Mouse (Mus musculus) c-Kit-positive CD71-positive TER-119-positive erythroid progenitor cells, embryonic 14.5 days (primary cell): ENCODE data around the gene Smim6.

Experiments used
- DNase-seq: peaks from one replicate; pipeline ENCODE4 v3.0.0-alpha.2; 2013; ENCODE audit warnings: low spot score

Gene Smim6

GRCm38 (mm10) chr11:115900561-115901337 is 11.1 kb upstream of the Smim6 start:
- DNase-seq = peak; percentile 40

DNA sequence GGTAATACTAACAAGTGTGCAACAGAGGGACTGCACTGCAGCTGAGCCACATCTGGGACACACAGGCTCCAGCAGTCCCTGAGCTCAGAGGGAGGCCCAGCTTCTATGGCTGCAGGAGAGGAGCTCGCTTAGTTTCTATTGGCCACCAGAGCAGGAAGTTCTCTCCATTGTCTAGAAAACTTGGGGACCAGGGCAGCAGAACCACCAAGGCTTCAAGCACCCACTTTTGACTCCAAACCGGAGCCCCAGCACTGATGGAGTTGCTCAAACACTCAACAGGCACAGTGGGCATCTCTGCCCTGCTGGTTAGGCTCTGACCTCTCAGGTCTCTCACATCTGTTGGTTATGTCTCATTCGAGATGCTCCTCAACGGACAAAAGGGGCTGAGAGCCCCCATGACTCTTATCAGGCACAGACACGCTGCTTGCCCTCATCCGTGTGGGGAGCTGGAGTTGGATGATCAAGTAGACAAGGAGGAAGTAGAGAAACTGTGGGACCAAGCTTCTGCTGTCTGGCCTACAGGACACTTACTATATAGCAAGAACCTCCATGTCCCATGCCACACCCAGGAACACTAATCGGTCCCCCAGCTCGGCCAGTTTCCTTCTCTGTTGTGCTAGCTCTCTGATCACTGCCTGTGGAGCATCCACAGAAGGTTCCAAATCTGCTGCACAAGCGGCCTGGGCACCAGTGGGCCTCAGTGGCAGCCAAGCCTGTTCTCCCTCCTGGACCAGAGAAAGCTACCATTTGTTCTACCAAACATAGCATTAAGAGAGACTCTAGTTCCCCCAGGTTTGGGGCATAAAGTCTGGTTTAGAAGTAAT is 10.3 kb upstream of the Smim6 start:
- peak; percentile 82 for DNase-seq

- no peak for DNase-seq
Measured at GRCm38 (mm10) chr11:115902177-115902576, 9.6 kb upstream of the Smim6 start.

- no peak for DNase-seq
Measured at GRCm38 (mm10) chr11:115902831-115903230, 9.0 kb upstream of the Smim6 start.

GRCm38 (mm10) chr11:115903384-115904230 is 8.2 kb upstream of the Smim6 start:
- DNase-seq = peak; percentile 81

GRCm38 (mm10) chr11:115904231-115904955 is 7.4 kb upstream of the Smim6 start:
- no peak for DNase-seq

DNA sequence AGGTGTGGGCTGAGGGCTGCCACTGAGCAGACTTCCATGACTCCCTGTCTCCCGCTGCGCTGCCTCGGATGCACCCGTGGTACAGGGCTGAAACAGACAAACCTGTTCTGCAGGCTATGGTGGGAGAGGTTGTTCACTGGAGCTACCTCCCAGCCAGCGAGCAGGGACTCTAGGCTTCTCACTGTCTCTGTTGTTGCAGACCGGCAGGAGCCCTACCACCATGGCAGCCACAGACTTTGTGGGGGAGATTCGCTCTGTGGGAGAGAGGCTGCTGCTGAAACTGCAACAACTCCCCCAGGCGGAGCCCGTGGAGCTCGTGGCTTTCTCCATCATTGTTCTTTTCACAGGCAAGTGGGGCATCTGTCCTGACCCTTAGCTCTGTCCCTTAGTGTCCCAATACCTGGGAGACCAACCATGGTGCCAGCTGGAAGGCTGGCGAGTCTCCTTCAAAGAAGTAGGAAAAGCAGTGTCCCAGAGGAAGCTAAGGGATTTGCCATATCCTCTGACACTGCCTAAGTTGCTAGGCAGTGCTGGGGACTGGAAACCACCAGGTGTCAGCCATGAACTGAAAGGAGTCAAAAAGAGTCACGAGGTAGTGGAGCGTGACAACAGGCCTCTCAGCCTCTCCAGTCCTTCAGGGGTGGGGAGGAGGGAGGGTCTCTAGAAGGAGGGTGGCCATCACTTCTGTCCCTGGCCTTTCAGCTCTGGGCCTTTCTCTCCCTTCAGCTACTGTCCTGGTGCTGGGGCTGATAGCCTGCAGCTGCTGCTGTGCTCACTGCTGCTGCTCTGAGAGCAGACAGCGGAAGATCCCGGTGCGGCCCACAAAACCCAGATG is 6.6 kb upstream of the Smim6 start:
- DNase-seq = no peak

GRCm38 (mm10) chr11:115906116-115906515 is 5.7 kb upstream of the Smim6 start:
- no peak for DNase-seq

DNA sequence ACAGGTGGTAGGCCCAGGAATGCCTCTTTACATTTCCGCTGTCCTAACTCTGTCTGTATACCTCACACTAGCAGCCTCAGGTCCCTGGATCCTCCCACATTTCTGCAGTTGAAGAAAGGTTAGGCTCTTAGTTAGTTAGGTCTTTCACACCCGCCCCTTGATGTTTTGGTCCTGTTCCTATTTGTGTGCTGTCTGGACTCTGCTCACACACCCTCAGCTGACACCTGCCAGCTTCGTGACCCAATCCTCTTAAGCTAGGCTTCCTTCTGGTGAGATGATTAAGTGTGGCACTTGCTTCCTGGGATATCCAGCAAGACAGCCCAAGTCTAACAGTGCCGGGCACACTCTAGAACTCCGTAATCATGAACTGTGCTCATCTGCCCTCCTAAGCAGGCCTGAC is 5.3 kb upstream of the Smim6 start:
- DNase-seq = no peak

DNA sequence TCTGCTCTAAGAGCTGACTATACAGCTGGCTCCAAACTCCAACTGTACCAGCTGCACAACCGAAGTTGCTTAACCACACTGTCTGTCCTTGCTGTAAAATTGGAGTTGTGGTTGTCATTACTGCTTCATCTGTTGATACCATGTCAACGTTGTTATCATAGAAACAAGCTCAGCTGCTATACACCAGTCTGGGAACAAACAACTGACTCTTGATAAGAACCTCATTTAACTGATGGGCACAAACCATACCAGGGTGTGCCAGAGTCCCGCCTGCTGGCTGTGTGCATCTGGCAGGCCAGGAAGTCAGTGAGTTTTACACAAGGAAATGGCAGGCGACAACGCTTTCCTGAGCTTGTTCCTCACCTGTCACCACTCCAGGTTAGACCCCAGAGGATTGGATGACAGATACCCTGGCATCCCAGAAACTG is 669 bp upstream of the Smim6 start:
- DNase-seq = peak; percentile 77

DNA sequence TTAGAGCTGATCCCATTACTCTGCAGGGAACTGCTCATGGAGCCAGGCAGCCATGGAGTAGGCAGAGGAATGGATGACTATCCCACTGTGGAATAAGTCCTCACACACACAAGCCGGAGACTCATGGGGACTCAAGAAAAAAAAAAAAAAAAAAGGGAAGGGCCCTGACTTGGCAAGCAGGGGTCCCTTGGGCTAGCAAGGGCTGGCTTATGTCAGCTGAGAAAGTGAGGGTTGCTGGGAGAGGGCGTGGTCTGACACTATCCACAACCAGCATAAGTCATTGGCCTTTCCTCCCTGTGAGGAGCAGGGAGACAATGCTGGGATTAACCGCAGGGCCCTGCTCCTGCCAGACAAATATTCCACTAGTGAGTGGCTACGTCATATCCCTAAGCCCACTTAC is 4.8 kb downstream of the Smim6 start:
- no peak for DNase-seq

- DNase-seq = no peak
Measured at GRCm38 (mm10) chr11:115918637-115919036, 6.8 kb downstream of the Smim6 start.

DNA sequence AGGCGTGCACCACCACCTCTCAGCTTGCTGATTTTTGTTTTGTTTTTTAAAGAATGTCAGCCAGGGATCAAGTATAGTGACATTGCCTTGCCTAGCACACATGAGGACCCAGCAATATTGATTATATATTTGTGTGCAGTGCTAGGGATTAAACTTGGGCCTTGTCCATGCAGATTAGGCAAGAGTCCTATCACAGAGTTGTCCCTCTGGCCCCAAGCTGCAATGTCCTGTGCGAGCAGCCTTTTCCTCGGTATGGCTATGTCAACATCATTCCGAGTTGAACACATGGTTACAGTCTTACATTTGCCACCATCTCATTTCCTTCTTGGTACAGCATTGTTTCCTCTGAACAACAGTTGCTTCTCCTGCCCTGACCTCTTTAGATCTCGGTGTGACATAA is 7.3 kb downstream of the Smim6 start:
- DNase-seq = no peak

DNA sequence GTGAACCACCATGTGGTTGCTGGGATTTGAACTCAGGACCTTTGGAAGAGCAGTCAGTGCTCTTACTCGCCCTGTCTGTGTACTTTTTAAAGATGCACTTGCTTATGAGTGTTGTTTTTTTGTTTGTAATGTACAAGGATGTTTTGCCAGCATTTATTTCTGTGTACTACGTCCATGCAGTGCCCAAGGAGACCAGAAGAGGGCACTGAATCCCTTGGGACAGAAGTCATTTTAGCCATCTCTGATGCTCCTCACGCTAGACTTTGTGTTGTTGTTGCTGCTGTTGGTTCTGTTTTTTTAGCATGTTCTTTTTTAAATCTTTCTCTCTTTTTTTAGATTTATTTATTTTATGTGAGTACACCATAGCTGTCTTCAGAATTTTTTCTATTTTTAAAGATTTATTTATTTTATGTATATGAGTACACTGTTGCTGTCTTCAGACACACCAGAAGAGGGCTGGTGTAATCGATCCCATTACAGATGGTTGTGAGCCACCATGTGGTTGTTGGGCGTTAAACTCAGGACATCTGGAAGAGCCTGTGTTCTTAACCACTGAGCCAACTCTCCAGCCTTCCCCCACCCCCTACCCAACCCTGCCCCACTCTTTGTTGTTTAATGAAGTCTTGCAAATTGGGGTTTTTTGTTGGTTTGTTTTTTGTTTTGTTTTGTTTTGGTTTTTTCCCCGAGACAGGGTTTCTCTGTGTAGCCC is 8.4 kb downstream of the Smim6 start:
- peak; percentile 71 for DNase-seq

DNA sequence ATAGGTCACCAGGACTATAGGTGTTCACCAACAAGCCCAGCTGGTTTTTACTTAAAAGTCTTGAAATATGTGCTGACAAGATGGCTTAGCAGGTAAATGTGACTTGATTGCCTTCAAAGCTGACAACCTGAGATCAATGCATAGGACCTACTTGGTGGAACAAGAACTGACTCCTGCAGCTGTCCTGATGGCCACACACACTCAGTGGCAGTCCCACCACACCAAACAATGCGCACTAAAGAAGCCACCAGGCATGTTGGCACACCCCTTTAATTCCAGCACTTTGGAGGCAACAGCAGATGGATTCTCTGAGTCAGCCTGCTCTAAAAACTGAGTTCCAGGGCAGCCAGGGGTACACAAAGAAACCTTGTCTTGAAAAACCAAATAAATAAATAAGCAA is 10.2 kb downstream of the Smim6 start:
- DNase-seq = no peak

GRCm38 (mm10) chr11:115929031-115929430 is 17.2 kb downstream of the Smim6 start:
- no peak for DNase-seq

GRCm38 (mm10) chr11:115929818-115930217 is 18.0 kb downstream of the Smim6 start:
- DNase-seq = no peak

GRCm38 (mm10) chr11:115931235-115931634 is 19.4 kb downstream of the Smim6 start:
- no peak for DNase-seq

- peak; percentile 99 for DNase-seq
Measured at GRCm38 (mm10) chr11:115933108-115933746, 21.4 kb downstream of the Smim6 start, which contains the start of the genes Sap30bp and Recql5. Gene Sap30bp (plus strand): TSS chr11:115933282. Gene Recql5 (minus strand): TSS chr11:115933477.
